Mouse (Mus musculus): ENCODE data around the gene Itih3.
A peak's percentile ranks its signal among the peaks of the same experiment; 100 is the strongest.

Itih3 gene

DNA sequence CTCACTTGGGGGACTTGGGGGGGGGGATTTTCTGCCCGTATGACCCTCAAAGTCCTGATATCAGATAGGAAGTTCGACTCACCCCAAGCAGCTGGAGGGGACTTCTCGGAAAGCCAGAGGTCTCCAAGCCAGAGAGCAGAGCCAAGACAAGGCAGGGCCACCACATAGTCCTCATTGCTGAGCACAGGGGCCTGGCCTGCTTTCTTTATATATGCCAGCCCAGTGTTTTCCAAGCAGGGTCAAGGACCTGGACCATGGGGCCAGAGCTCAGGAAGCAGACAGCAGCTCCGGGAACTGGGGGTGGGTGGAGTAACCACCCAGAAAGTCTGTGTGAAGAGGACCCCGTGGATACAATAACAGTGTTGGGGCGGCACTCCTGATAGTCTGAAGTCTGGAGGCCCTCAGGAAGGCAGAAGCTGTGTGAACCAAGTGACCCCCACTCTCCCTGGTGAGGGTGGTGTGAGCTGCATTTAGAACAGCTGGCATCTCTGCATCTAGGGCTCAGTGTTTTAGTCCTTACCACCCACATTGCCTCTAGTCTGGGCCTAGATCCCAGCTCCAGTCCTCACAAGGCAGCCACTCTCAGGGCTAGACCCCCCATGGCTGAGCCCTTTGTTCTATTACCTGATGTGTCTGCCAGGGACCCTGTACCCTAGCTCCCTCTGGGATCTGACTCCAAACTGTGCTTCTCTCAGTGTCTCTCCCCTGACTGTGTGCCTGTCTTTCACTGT is at the start of gene Itih3:
TSS of gene Itih3 (minus strand) at position 386 of the 731 bp plus-strand sequence.
- no peak for DNase-seq (ENCODE audit: low spot score in 2 of 2)

GRCm38 (mm10) chr14:30960366-30960765 is 36.8 kb upstream of the Itih3 start:
- no peak for DNase-seq (ENCODE audit: low spot score in 2 of 2)

GRCm38 (mm10) chr14:30959031-30959430 is 35.5 kb upstream of the Itih3 start:
- peak in 1 of 2 experiments; percentile 25 for DNase-seq (ENCODE audit: low spot score in 2 of 2)

DNA sequence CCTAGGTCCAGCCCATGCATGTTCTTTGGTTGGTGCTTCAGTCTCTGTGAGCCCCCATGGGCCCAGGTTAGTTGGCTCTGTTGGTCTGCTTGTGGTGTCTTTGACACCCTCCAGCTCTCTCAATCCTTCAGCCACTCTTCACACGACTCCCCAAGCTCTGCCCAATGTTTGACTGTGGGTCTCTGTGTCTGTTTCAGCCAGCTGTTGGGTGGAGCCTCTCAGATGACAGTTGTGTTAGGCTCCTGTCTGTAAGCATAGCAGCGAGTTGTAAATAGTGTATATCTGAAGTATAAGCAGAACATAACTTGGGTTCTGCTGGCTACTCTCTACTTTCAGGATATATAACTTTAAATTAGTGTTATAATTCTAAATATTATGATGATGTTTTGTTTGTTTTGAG is 35.0 kb upstream of the Itih3 start:
- DNase-seq (ENCODE audit: low spot score in 2 of 2) = peak; percentile 12 to 17

GRCm38 (mm10) chr14:30951154-30951825 is 27.7 kb upstream of the Itih3 start, which contains the start of gene Nek4:
TSS of gene Nek4 (plus strand) at chr14:30951377.
- DNase-seq (ENCODE audit: low spot score in 2 of 2) = peak; percentile 91 to 96

GRCm38 (mm10) chr14:30949986-30950385 is 26.4 kb upstream of the Itih3 start:
- DNase-seq (ENCODE audit: low spot score in 2 of 2) = no peak

- DNase-seq (ENCODE audit: low spot score in 2 of 2) = no peak
Measured at GRCm38 (mm10) chr14:30944745-30945144, 21.2 kb upstream of the Itih3 start.

GRCm38 (mm10) chr14:30943860-30944674 is 20.5 kb upstream of the Itih3 start:
- DNase-seq (ENCODE audit: low spot score in 2 of 2) = peak; percentile 53 to 78

GRCm38 (mm10) chr14:30943038-30943437 is 19.5 kb upstream of the Itih3 start, which contains the start of gene Itih1:
TSS of gene Itih1 (minus strand) at chr14:30943289.
- no peak for DNase-seq (ENCODE audit: low spot score in 2 of 2)

- no peak for DNase-seq (ENCODE audit: low spot score in 2 of 2)
Measured at GRCm38 (mm10) chr14:30942254-30942653, 18.7 kb upstream of the Itih3 start.

GRCm38 (mm10) chr14:30933351-30933750 is 9.8 kb upstream of the Itih3 start:
- DNase-seq (ENCODE audit: low spot score in 2 of 2) = no peak

GRCm38 (mm10) chr14:30930386-30930785 is 6.8 kb upstream of the Itih3 start:
- no peak for DNase-seq (ENCODE audit: low spot score in 2 of 2)

DNA sequence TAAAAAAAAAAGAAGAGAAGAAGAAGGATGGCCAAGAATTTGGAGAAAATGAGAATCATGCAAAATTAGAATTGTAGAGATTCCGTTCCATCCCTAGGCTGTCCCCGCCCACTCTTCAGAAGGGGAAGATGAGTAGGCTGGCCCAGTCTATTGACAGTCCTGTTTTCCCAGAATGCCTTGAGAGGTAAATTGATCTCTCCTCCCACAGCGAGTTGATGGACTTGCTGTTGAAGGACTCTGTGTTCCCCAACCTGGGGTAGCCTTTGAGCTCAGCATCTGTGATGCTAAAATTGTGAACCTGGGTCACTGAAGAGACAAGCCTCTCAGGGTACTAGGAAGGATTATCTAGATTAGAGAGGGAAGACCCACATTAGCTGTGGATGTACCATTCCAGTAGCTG is 1.9 kb upstream of the Itih3 start:
- no peak for DNase-seq (ENCODE audit: low spot score in 2 of 2)

DNA sequence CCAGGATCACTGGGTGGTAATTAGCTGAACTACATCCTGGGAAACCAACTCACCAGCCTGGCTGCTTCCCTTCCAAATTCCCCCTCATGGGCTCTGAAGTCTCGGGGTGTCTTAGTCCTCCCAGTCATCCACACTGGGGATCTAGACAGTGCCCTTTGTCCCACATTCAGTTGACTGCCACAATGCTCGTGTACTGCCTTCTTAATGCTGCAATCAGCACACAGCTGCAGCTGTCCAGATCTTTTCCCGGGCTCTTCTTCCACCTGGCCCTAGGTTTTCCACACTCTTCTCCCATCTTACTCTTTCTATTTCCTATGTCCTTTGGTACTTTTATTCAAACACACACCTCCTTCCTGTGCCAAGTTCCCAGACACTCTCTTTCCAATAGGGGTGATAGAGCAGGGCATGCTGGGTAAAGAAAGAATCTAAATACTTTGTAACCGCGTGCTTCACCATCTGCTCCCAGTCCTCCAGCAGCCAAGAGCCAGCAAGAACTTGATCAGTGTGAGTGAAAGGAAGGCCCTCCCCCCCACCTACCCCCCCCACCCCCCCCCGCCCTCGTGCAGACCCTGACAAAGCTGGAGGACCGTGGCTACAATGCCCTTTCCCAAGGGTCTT is 1.4 kb downstream of the Itih3 start:
- DNase-seq (ENCODE audit: low spot score in 2 of 2) = no peak

- DNase-seq (ENCODE audit: low spot score in 2 of 2) = no peak
Measured at GRCm38 (mm10) chr14:30916516-30916915, 7.0 kb downstream of the Itih3 start.

GRCm38 (mm10) chr14:30913404-30913803 is 10.2 kb downstream of the Itih3 start:
- no peak for DNase-seq (ENCODE audit: low spot score in 2 of 2)

- DNase-seq (ENCODE audit: low spot score in 2 of 2) = no peak
Measured at GRCm38 (mm10) chr14:30912641-30913040, 10.9 kb downstream of the Itih3 start.

DNA sequence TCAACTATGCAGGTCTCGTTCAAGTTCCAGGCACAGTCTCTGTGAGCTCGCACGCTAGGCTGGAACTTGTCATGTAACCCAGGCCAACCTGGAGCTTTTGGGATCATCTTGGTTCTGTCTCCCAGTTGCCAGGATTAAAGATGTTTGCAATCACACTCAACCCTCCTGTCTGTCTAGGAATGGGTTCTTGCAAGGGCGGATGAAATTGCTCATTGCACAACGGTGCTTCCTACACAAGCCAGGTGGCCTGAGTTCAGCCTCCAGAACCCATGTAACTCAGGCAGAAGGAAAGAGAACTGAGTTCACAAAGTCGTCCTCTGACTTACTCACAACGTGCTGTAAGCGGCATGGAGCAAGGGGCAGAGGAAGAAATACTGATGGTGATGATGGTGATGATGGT is 12.4 kb downstream of the Itih3 start:
- DNase-seq (ENCODE audit: low spot score in 2 of 2) = no peak

- DNase-seq (ENCODE audit: low spot score in 2 of 2) = peak in 1 of 2 experiments; percentile 42
Measured at GRCm38 (mm10) chr14:30907814-30908265, 15.7 kb downstream of the Itih3 start.

GRCm38 (mm10) chr14:30906001-30906400 is 17.6 kb downstream of the Itih3 start:
- DNase-seq (ENCODE audit: low spot score in 2 of 2) = no peak

GRCm38 (mm10) chr14:30904307-30904706 is 19.3 kb downstream of the Itih3 start:
- no peak for DNase-seq (ENCODE audit: low spot score in 2 of 2)

GRCm38 (mm10) chr14:30903036-30903435 is 20.5 kb downstream of the Itih3 start:
- DNase-seq (ENCODE audit: low spot score in 2 of 2) = no peak

Measured in spleen, postnatal 10 days (tissue).